Mouse (Mus musculus) midbrain, embryonic 14.5 days (tissue): ENCODE results near the gene Tut1. TPM values are rescaled to one million over a fixed set of nuclear protein-coding genes. Genes with fewer than 3 reads are reported as not detected.

Experiments
- ATAC-seq: fragments of 200-750 bp; cut with Nextera tagmentation; 2 replicates; pipeline ENCODE4 v1.8.0; 2017; ENCODE audit warnings: moderate number of reproducible peaks, moderate library complexity; ENCODE audit not compliant: low FRiP score, low TSS enrichment
- DNase-seq: peaks from one replicate; pipeline ENCODE4 v3.0.0-alpha.2; 2015
- H3K27ac ChIP-seq: fragments of 300-500 bp; sonication (generic); replicated peaks from 2 replicates; pipeline ENCODE4 v1.5.1; 2014; ENCODE audit warnings: mild to moderate bottlenecking, low read depth, low read length, moderate library complexity
- H3K27me3 ChIP-seq: fragments of 300-500 bp; sonication (generic); 2 replicates; pipeline ENCODE4 v1.6.1; 2014; ENCODE audit warnings: low read length, control low read depth, mixed read lengths; ENCODE audit not compliant: control insufficient read depth, insufficient read depth
- H3K36me3 ChIP-seq: fragments of 300-500 bp; sonication (generic); 2 replicates; pipeline ENCODE4 v1.6.1; 2014; ENCODE audit warnings: low read length, control low read depth; ENCODE audit not compliant: control insufficient read depth, insufficient read depth
- H3K4me1 ChIP-seq: fragments of 300-500 bp; sonication (generic); 2 replicates; pipeline ENCODE4 v1.6.1; 2014; ENCODE audit warnings: mild to moderate bottlenecking, antibody characterized with exemption, low read length, control low read depth; ENCODE audit not compliant: control insufficient read depth, insufficient read depth
- H3K4me2 ChIP-seq: fragments of 300-500 bp; sonication (generic); 2 replicates; pipeline ENCODE4 v1.6.1; 2014; ENCODE audit warnings: mild to moderate bottlenecking, low read length, moderate library complexity
- H3K4me3 ChIP-seq: fragments of 300-500 bp; sonication (generic); replicated peaks from 2 replicates; pipeline ENCODE4 v1.5.1; 2014; ENCODE audit warnings: low read depth, low read length
- H3K9ac ChIP-seq: fragments of 300-500 bp; sonication (generic); replicated peaks from 2 replicates; pipeline ENCODE4 v1.6.1; 2014; ENCODE audit warnings: mild to moderate bottlenecking, low read length, moderate library complexity
- H3K9me3 ChIP-seq: fragments of 300-500 bp; sonication (generic); 2 replicates; pipeline ENCODE4 v1.6.1; 2016; ENCODE audit warnings: low read length, control low read depth, mixed read lengths; ENCODE audit not compliant: control insufficient read depth
- WGBS: fragments of 180-500 bp; shearing (Covaris S2); extraction: QIAGEN DNeasy Blood & Tissue Kit; methylation state at CpG from one replicate; pipeline ENCODE4 v1.1.7; 2014; 5-methylcytosine and 5-hydroxymethylcytosine counted together
- polyA plus RNA-seq: library from polyadenylated mRNA; unstranded; fragments of >200 nt; fragmentation: Nextera tagmentation; extraction: Ambion mirVana; gene quantifications from 2 replicates; pipeline ENCODE4 v1.2.1, GENCODE M21; 2014

Tut1 gene
- 20.0 and 25.0 TPM in 2 replicates for polyA plus RNA-seq

DNA sequence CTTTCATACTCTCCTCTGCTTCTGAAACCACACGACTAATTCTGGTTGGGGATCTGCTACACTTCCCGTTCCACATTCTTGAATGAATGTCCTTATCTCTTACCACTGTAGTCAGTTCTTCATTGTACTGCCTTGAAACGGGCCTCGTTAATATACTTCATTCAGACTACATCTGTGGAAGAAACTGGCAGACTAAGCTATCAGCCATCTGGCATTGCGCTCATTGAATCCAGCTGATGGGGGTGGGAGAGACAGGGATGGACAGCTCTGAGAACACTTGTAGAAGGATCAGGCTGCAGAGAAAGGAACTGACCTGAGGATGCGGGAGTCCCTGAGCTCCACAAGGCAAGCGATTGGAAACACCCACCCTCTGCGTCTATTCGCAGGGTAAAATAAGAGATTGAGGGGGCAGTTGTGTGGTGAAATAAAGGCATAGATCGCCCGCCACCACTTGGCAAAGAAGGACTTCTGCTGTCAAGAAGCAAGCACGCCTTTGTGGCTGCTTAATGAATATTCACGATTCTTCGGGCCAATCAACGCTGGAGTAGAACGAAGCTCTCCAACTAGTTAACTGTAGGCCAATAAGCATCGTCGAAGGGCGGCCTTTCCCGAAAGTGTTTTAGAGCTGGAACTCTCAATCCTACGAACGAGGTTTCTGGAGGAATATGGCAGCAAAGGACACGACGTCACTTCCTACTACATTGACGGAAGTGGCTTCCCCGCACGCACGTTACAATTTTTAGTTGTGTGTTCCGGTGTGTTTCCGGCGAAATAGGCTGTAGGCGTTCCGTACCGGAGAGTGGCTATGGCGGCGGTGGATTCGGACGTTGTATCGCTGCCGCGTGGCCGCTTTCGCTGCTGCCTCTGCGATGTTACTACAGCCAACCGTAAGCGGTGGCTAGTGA is at the start of gene Tut1:
Gene Tut1 (plus strand): TSS at position 713 of the 905 bp plus-strand sequence.
- Histone ChIP-seq H3K4me2 (peak within 1 kb of the TSS; percentile 70), H3K4me3 (peak within 1 kb of the TSS; percentile 58), H3K9me3 (no peaks in the 10 kb centered on the region), H3K27me3 (no peaks in the 10 kb centered on the region), H3K4me1 (peaks cover 11% of the 10 kb centered on the region), H3K27ac (peak within 1 kb of the TSS; percentile 87), H3K36me3 (peaks cover 58% of the 10 kb centered on the region), H3K9ac (peak within 1 kb of the TSS; percentile 56)
- DNase-seq, result peak; percentile 98
- ATAC-seq, result peak; percentile 94
- WGBS, result 2% methylated on average over 46 of the region's 46 CpGs

DNA sequence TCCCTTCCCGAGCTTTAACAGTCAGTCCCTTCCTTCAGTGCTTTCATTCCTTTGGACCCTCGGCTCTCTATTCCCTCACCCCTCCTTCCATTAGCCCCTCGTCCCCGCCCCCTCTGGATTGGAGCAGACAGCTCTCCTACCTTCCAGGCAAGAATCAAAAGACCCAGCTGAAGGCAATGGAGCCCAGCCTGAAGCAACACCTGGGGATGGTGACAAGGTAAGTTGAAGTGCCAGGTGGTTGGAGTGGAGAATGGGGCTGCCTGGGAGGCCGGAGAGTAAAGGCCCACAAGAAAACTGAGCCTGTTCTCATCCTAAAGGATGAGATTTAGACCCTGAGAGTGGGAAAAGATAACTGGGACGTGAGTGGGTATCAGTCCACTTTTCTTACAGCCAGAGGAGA is 45.1 kb upstream of the Tut1 start:
- H3K4me3 ChIP-seq, result no peak overlapping the region
- DNase-seq (no peak), ATAC-seq (no peak)
- H3K4me1 ChIP-seq, result no peaks in the 10 kb centered on the region
- no peak overlapping the region for H3K4me2 ChIP-seq
- no peaks in the 10 kb centered on the region for H3K9me3 ChIP-seq
- H3K27ac ChIP-seq, result no peak overlapping the region
- peaks cover 97% of the 10 kb centered on the region for H3K36me3 ChIP-seq
- no peak overlapping the region for H3K9ac ChIP-seq
- no peaks in the 10 kb centered on the region for H3K27me3 ChIP-seq
- 93% methylated on average over 6 of the region's 6 CpGs for WGBS

GRCm38 (mm10) chr19:8911810-8912209 is 41.8 kb upstream of the Tut1 start:
- no peaks in the 10 kb centered on the region for H3K27me3 ChIP-seq
- H3K36me3 ChIP-seq, result peaks cover 100% of the 10 kb centered on the region
- no peak overlapping the region for H3K27ac ChIP-seq
- H3K9ac ChIP-seq, result no peak overlapping the region
- H3K4me1 ChIP-seq, result no peaks in the 10 kb centered on the region
- DNase-seq (no peak), ATAC-seq (no peak)
- no peak overlapping the region for H3K4me2 ChIP-seq
- no peaks in the 10 kb centered on the region for H3K9me3 ChIP-seq
- WGBS, result 96% methylated on average over 5 of the region's 5 CpGs
- no peak overlapping the region for H3K4me3 ChIP-seq

DNA sequence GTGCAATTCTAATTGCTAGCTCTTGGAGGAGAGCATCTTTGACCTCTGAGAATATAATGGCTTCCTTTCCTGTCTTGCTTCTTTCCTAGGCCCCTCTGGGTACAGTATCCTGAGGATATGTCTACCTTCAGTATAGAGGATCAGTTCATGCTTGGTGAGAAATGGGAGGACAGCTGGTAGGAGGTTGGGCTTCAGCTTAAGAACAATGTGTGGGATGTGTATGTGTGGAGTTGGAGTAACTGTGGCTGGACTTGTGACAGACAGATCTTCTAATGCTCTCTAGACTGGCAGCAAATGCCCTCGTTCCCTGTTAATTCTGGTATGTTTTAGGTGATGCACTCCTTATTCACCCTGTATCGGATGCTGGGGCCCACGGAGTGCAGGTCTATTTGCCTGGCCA is 39.4 kb upstream of the Tut1 start:
- Histone ChIP-seq H3K4me2 (no peak overlapping the region), H3K9ac (no peak overlapping the region), H3K27ac (no peak overlapping the region), H3K27me3 (no peaks in the 10 kb centered on the region), H3K36me3 (peaks cover 80% of the 10 kb centered on the region), H3K9me3 (no peaks in the 10 kb centered on the region), H3K4me1 (no peaks in the 10 kb centered on the region), H3K4me3 (no peak overlapping the region)
- ATAC-seq (no peak), DNase-seq (no peak)
- WGBS, result 94% methylated on average over 3 of the region's 3 CpGs

DNA sequence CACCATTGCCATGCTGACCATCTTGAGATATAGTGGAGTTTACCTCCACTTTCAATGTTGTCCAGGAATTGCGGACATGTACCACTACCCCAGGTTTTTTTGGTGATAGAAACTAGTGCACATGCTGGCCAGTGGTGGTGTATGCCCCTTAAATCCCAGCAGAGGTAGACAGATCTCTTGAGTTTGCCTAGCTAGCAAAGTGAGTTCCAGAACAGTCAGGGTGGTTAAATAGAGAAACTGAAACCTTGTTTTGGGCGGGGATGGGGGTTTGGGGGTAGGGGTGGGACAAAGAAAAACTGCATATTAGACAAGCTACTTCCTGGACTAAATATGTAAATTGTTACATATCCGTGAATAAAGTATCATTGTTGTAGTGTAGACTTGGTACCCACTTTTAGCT is 34.6 kb upstream of the Tut1 start:
- H3K4me3 ChIP-seq, result no peak overlapping the region
- no peak overlapping the region for H3K9ac ChIP-seq
- H3K4me1 ChIP-seq, result peaks cover 10% of the 10 kb centered on the region; the same call in 1 of the 2 replicates
- ATAC-seq (no peak), DNase-seq (no peak)
- no peaks in the 10 kb centered on the region for H3K9me3 ChIP-seq
- no peak overlapping the region for H3K27ac ChIP-seq
- peaks cover 35% of the 10 kb centered on the region for H3K36me3 ChIP-seq
- WGBS, result 92% methylated on average over 3 of the region's 3 CpGs
- no peaks in the 10 kb centered on the region for H3K27me3 ChIP-seq
- H3K4me2 ChIP-seq, result no peak overlapping the region

DNA sequence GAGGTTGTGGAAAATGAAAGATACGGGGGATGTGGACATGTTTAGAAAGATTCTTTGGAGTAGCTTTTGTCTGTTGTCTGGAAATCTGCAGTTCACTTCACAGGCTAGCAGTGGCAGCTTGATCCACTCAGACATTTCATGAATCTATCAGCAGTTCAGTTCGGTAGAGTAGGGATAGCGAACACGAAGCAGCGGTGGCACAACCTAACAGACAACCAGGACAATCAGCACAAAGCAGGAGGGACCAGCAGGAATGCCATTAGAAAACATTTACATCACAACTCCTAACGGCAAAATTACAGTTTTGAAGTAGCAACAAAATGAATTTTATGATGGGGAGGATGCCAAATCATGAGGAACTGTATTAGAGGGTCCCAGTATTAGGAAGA is 34.0 kb upstream of the Tut1 start:
- 73% methylated on average over 6 of the region's 6 CpGs for WGBS
- Histone ChIP-seq H3K9ac (peak overlapping the region; percentile 80; the same call in 1 of the 2 replicates), H3K4me2 (peak overlapping the region; percentile 62), H3K4me3 (peak overlapping the region; percentile 83), H3K36me3 (peaks cover 32% of the 10 kb centered on the region), H3K4me1 (peaks cover 10% of the 10 kb centered on the region; the same call in 1 of the 2 replicates), H3K27ac (peak overlapping the region; percentile 85), H3K9me3 (no peaks in the 10 kb centered on the region), H3K27me3 (no peaks in the 10 kb centered on the region)
- no peak for DNase-seq
- no peak for ATAC-seq

DNA sequence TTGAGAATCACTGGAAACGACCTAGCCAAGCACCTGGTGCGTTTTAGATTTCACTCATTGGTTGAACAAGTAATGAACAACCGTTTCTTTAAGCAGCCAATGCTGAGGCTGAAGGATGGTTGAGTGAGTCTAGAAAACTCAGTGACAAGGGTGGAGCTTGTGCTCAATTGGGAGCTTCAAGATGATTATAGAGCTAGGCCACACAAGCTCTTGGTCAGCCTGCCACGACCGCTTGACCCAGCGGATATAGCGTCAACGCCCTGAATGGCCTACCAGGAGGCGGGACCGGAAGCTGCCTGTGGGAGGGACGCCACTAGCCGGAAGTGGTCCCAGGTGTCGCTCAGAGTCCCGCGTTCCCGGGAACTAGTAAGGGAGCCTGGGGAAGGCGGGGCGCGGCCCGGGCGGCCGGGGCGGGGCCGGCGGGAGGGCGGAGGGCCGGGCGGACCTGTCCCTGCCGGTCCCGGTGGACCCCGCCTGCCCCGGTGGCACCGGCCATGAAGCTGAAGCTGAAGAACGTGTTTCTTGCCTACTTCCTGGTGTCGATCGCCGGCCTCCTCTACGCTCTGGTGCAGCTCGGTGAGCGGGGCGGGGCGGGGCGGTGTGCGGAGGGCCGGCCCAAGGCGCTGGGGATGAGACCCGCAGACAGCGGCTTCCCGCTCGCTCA is 33.4 kb upstream of the Tut1 start, which contains the start of gene B3gat3:
Gene B3gat3 (plus strand): TSS at position 302 of the 664 bp plus-strand sequence.
- WGBS, result 2% methylated on average over 50 of the region's 50 CpGs
- DNase-seq (peak; percentile 95), ATAC-seq (peak; percentile 96)
- Histone ChIP-seq H3K36me3 (peaks cover 29% of the 10 kb centered on the region), H3K9ac (peak within 1 kb of the TSS; percentile 80), H3K4me1 (peaks cover 10% of the 10 kb centered on the region; the same call in 1 of the 2 replicates), H3K27me3 (no peaks in the 10 kb centered on the region), H3K27ac (peak within 1 kb of the TSS; percentile 85), H3K4me2 (peak within 1 kb of the TSS; percentile 62), H3K9me3 (no peaks in the 10 kb centered on the region), H3K4me3 (peak within 1 kb of the TSS; percentile 83)

GRCm38 (mm10) chr19:8920836-8921291 is 32.8 kb upstream of the Tut1 start:
- Histone ChIP-seq H3K9me3 (no peaks in the 10 kb centered on the region), H3K4me1 (peaks cover 10% of the 10 kb centered on the region; the same call in 1 of the 2 replicates), H3K4me2 (peak overlapping the region; percentile 62), H3K4me3 (peak overlapping the region; percentile 83), H3K27ac (peak overlapping the region; percentile 85), H3K27me3 (no peaks in the 10 kb centered on the region), H3K9ac (peak overlapping the region; percentile 80), H3K36me3 (peaks cover 29% of the 10 kb centered on the region)
- DNase-seq (peak; percentile 74), ATAC-seq (no peak; the same call in 1 of the 2 replicates)
- WGBS, result 2% methylated on average over 6 of the region's 6 CpGs
